Mouse (Mus musculus): Measurements from ENCODE around the gene Cacnb2.

- no peak for TF ChIP-seq CTCF (IDR thresholded peaks at IDR 0.05; ENCODE audit: low read depth)
- TF ChIP-seq EP300 (optimal IDR thresholded peaks at IDR 0.05), result no peak
Measured at GRCm38 (mm10) chr2:15026817-15027216, 423.9 kb downstream of the Cacnb2 start.

Measured in stomach, postnatal 0 days (tissue).